In the genomic region with DNA sequence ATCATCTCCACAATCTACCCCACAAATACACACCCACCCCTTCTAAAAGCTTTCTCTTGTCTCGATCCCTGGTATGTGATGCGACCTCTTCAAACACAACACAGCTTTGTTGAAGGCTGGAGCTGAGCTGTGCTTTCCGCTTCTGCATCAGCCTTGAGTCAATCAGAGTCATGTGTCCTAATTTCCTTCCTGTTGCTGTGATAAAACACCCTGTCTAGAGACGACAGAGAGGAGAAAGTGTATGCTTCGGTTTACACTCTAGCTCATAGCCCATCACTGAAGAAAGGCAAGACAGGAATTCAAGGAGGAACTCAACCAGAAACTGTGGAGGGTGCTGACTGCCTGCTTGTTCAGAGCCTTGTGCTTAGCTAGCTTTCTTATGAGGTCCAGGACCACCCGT, we compare ENCODE assay signal across 13 mouse cellular contexts. TPM values are rescaled to one million over a fixed set of nuclear protein-coding genes. Genes with fewer than 3 reads are reported as not detected.
DNase-seq lines count a peak whose midpoint lies in the region; ATAC-seq and TF ChIP-seq lines count a peak whose summit lies in the region.
"Had no signal": no experiment of that assay in that cellular context is flagged by ENCODE, and none has a peak within 500 bp of the region (broad histone marks: within the 10 kb centered on the region; RNA-seq: fewer than 3 reads in every experiment).

No protein-coding gene starts in this region.

- H3K36me3 ChIP-seq in heart, embryonic 12.5 days, result 0 out of 2 replicates have a peak, but pooled peaks cover 8% of the 10 kb centered on the region
- H3K36me3 ChIP-seq in midbrain, embryonic 11.5 days (ENCODE audit: control insufficient read depth, insufficient read depth, low read length), result no peaks in the 10 kb centered on the region
- H3K36me3 ChIP-seq: embryonic facial prominence, embryonic 12.5 days had no signal

- H3K4me2 ChIP-seq in heart, embryonic 12.5 days, result 0 out of 2 replicates have a peak overlapping the region, but pooled peaks have one; percentile 16
- H3K4me2 ChIP-seq in midbrain, embryonic 11.5 days, result no peak overlapping the region
- H3K4me2 ChIP-seq: embryonic facial prominence, embryonic 12.5 days had no signal

- no peak for TF ChIP-seq POLR2A in bone marrow macrophage, adult 2 months (IDR thresholded peaks at IDR 0.05; ENCODE audit: borderline replicate concordance, low read depth, low read length)

- no peaks in the 10 kb centered on the region for H3K9me3 ChIP-seq in heart, embryonic 12.5 days (replicated peaks)
- H3K9me3 ChIP-seq in midbrain, embryonic 11.5 days (ENCODE audit: control insufficient read depth, low read length), result no peaks in the 10 kb centered on the region
- H3K9me3 ChIP-seq: embryonic facial prominence, embryonic 12.5 days had no signal

- H3K4me3 ChIP-seq in heart, embryonic 12.5 days, result no peak overlapping the region
- no peak overlapping the region for H3K4me3 ChIP-seq in layer of hippocampus, adult 2 months
- H3K4me3 ChIP-seq in bone marrow macrophage, adult 2 months (ENCODE audit: insufficient read depth, low read length), result peak overlapping the region; percentile 45
- no peak overlapping the region for H3K4me3 ChIP-seq in midbrain, embryonic 11.5 days (ENCODE audit: low read depth, low read length)
- H3K4me3 ChIP-seq: embryonic facial prominence, embryonic 12.5 days had no signal

- H3K4me1 ChIP-seq in heart, embryonic 12.5 days (replicated peaks), result peaks cover 57% of the 10 kb centered on the region
- H3K4me1 ChIP-seq in bone marrow macrophage, adult 2 months (ENCODE audit: control insufficient read depth, insufficient read depth, low read length), result peaks cover 45% of the 10 kb centered on the region
- H3K4me1 ChIP-seq in midbrain, embryonic 11.5 days (ENCODE audit: control insufficient read depth, insufficient read depth, low read length), result no peaks in the 10 kb centered on the region

- WGBS in heart, embryonic 12.5 days, result 50% methylated on average over 6 of the region's 6 CpGs
- 91% methylated on average over 6 of the region's 6 CpGs for WGBS in midbrain, embryonic 11.5 days

- peak overlapping the region; percentile 69 for H3K27ac ChIP-seq in heart, embryonic 12.5 days (ENCODE audit: poor library complexity, severe bottlenecking)
- peak overlapping the region; percentile 36; the same call in 1 of the 2 replicates for H3K27ac ChIP-seq in layer of hippocampus, adult 2 months
- H3K27ac ChIP-seq in bone marrow macrophage, adult 2 months (ENCODE audit: insufficient read depth, low read depth, low read length), result peak overlapping the region; percentile 84
- H3K27ac ChIP-seq in midbrain, embryonic 11.5 days (ENCODE audit: low read depth, low read length), result no peak overlapping the region

- no peak for DNase-seq in heart, postnatal 4 days
- DNase-seq in layer of hippocampus, adult 2 months (ENCODE audit: low spot score in 2 of 2), result no peak
- DNase-seq in layer of hippocampus, adult 9-10 months (ENCODE audit: low spot score), result no peak
- no peak for DNase-seq in midbrain, embryonic 11.5 days (ENCODE audit: low spot score, missing footprints)
- DNase-seq in adrenal gland, postnatal 36 days, result no peak
- DNase-seq: kidney, adult 8-10 months; lung, adult 18-20 months; retina, postnatal 1 day had no signal

- H3K9ac ChIP-seq in heart, embryonic 12.5 days, result no peak overlapping the region
- no peak overlapping the region for H3K9ac ChIP-seq in midbrain, embryonic 11.5 days (ENCODE audit: low read length)
- H3K9ac ChIP-seq: embryonic facial prominence, embryonic 12.5 days had no signal

- no peaks in the 10 kb centered on the region for H3K27me3 ChIP-seq in heart, embryonic 12.5 days (replicated peaks)
- H3K27me3 ChIP-seq in midbrain, embryonic 11.5 days (ENCODE audit: control insufficient read depth, insufficient read depth, low read length), result no peaks in the 10 kb centered on the region
- H3K27me3 ChIP-seq: CH12.LX; embryonic facial prominence, embryonic 12.5 days had no signal

- ATAC-seq in heart, embryonic 12.5 days (ENCODE audit: insufficient number of reproducible peaks, low FRiP score), result no peak
- peak; percentile 67 for ATAC-seq in monocyte, adult 5-6 weeks (replicated peaks; ENCODE audit: insufficient number of reproducible peaks, low FRiP score, low TSS enrichment, poor library complexity, severe bottlenecking)
- no peak for ATAC-seq in midbrain, embryonic 11.5 days (ENCODE audit: low FRiP score)

- TF ChIP-seq CTCF in layer of hippocampus, adult 2 months (conservative IDR thresholded peaks at IDR 0.05), result no peak
- TF ChIP-seq CTCF in bone marrow macrophage, adult 2 months (IDR thresholded peaks at IDR 0.05; ENCODE audit: low read depth, low read length), result no peak

RNA-seq across cellular contexts. Expression of a gene that starts 33.6 kb away (rescaled TPM):
- polyA plus RNA-seq in heart, embryonic 12.5 days (2016; fragmentation: Nextera tagmentation; extraction: Ambion mirVana), result 21.4 and 23.8 TPM in 2 replicates
- 10 to 100 TPM; 52.9 to 59.1 TPM for total RNA-seq in heart, postnatal 4 days (2021)
- total RNA-seq in layer of hippocampus, adult 2 months (2021), result 100 to 1,000 TPM; 113 to 120 TPM
- polyA plus RNA-seq in bone marrow macrophage, adult 2 months (2012; ENCODE audit: insufficient read depth, insufficient read length, missing spikeins), result 255 and 258 TPM in 2 replicates
- 39.1 to 101 TPM (median 67.2 TPM) in 3 replicates for total RNA-seq in monocyte, adult 5-6 weeks (2017)
- 10.8 and 11.5 TPM in 2 replicates for polyA plus RNA-seq in midbrain, embryonic 11.5 days (2014; fragmentation: Nextera tagmentation; extraction: Ambion mirVana)
- 10 to 100 TPM; 50.6 to 51.7 TPM for total RNA-seq in adrenal gland, postnatal 36 days (2021)

RNA-seq across cellular contexts. Expression of a gene that starts 43.9 kb away (rescaled TPM):
- polyA plus RNA-seq in heart, embryonic 12.5 days (2016; fragmentation: Nextera tagmentation; extraction: Ambion mirVana), result 37.4 and 40.4 TPM in 2 replicates
- 10 to 100 TPM; 41.6 to 43.0 TPM for total RNA-seq in heart, postnatal 4 days (2021)
- total RNA-seq in layer of hippocampus, adult 2 months (2021), result 10 to 100 TPM; 50.5 to 53.1 TPM
- 66.1 and 80.8 TPM in 2 replicates for polyA plus RNA-seq in bone marrow macrophage, adult 2 months (2012; ENCODE audit: insufficient read depth, insufficient read length, missing spikeins)
- total RNA-seq in monocyte, adult 5-6 weeks (2017), result 31.3 to 44.8 TPM (median 35.7 TPM) in 3 replicates
- polyA plus RNA-seq in midbrain, embryonic 11.5 days (2014; fragmentation: Nextera tagmentation; extraction: Ambion mirVana), result 26.5 and 27.8 TPM in 2 replicates
- 10 to 100 TPM; 58.5 to 63.4 TPM for total RNA-seq in adrenal gland, postnatal 36 days (2021)
